Mouse (Mus musculus) macrophage (primary cell): ENCODE measurements around the gene Gli3. TPM values are rescaled to one million over a fixed set of nuclear protein-coding genes. Genes with fewer than 3 reads are reported as not detected.

ENCODE experiments used
- H3K27ac ChIP-seq: fragments of 350-480 bp; formaldehyde crosslinking; 2 replicates; pipeline ENCODE4 v1.9.0; 2021
- H3K36me3 ChIP-seq: fragments of 350-480 bp; formaldehyde crosslinking; 2 replicates; pipeline ENCODE4 v1.9.0; 2021; ENCODE audit errors: inconsistent target
- H3K4me3 ChIP-seq: fragments of 350-480 bp; formaldehyde crosslinking; 2 replicates; pipeline ENCODE4 v1.9.0; 2021; ENCODE audit errors: inconsistent target
- H3K79me2 ChIP-seq: fragments of 350-480 bp; formaldehyde crosslinking; 2 replicates; pipeline ENCODE4 v1.9.0; 2021; ENCODE audit errors: inconsistent target
- WGBS: methylation state at CpG from one replicate; pipeline ENCODE4 v1.1.7; 2026; ENCODE audit warnings: inconsistent platforms; ENCODE audit not compliant: missing documents; 5-methylcytosine and 5-hydroxymethylcytosine counted together
- polyA plus RNA-seq: library from polyadenylated mRNA; stranded (reverse); fragments of 250-400 nt; gene quantifications from 3 replicates; pipeline ENCODE4 v1.2.4, GENCODE M21; 2018; ENCODE audit warnings: inconsistent platforms

Gene Gli3
- polyA plus RNA-seq, 1 experiment from 2014 or later, result not detected

GRCm38 (mm10) chr13:15724723-15725122 lies 261.7 kb downstream of the Gli3 start:
- no peak overlapping the region for H3K27ac ChIP-seq
- no peaks in the 10 kb centered on the region for H3K79me2 ChIP-seq
- H3K4me3 ChIP-seq, result no peak overlapping the region
- WGBS, result 93% methylated on average over 10 of the region's 10 CpGs
- H3K36me3 ChIP-seq, result no peaks in the 10 kb centered on the region

DNA sequence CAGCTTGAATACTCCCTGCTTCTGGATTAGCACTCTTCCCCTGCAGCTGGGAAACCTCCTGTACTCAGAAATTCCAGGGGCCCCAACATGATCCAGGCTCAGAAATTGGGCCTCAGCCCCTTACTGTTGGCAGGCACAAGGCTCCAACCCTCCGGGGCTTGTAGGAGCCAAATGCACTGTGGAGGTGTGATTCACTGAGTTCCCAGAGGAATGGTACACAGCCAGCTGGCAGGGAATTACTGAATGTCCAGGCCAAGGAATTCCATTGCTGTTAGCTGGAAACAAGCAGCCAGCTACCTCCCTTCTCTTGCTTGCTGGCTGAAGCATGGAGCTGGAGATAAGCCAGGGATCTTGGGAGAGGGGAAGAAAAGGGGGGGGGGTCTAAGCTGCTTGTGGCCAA lies 278.7 kb downstream of the Gli3 start:
- no peak overlapping the region for H3K4me3 ChIP-seq
- 82% methylated on average over 1 of the region's 1 CpGs for WGBS
- no peak overlapping the region for H3K27ac ChIP-seq
- H3K36me3 ChIP-seq, result no peaks in the 10 kb centered on the region
- H3K79me2 ChIP-seq, result no peaks in the 10 kb centered on the region

DNA sequence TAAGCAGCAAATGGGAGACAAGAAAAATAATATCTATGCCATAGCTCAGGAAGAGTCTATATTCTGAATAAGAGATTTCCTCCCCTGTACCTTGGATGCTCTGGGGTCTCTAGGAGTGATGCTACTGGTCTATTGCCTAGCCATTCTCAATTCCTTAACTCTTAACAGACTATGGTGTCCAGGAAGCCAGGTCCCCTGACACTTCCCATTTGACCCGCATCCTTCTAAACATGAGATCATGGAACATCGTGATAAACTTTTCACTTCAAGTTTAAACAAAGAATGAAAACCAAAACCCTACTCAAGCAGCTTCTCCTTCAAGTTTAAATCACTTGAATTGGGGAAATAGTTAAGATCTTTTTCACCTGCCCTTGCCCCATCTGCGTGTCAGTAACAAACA lies 279.3 kb downstream of the Gli3 start:
- H3K79me2 ChIP-seq, result no peaks in the 10 kb centered on the region
- H3K36me3 ChIP-seq, result no peaks in the 10 kb centered on the region
- H3K4me3 ChIP-seq, result no peak overlapping the region
- H3K27ac ChIP-seq, result no peak overlapping the region
- WGBS, result 94% methylated on average over 3 of the region's 3 CpGs

DNA sequence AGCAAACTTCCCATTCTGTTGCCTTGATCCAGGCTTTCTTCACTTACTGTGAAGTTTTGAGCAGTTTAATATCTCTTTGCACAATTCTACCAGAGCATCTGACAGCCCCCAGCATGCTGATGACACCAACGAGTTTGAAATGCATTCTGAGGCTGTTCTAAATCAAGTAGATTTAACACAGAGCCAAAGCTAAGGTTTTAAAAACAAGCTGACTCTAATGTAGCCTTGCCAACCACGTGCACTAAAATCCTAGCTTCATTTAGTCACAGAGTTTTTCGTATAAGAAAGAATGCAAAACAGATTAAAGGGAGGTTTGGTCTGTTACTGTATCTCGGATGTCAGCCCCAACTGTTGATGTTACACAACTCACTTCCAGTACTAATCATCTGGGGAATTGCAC lies 279.7 kb downstream of the Gli3 start:
- WGBS, result 75% methylated on average over 4 of the region's 4 CpGs
- no peak overlapping the region for H3K27ac ChIP-seq

GRCm38 (mm10) chr13:15758835-15759632 lies 296.0 kb downstream of the Gli3 start:
- WGBS, result 8% methylated on average over 38 of the region's 38 CpGs
- Histone ChIP-seq H3K36me3 (no peaks in the 10 kb centered on the region), H3K27ac (no peak overlapping the region), H3K4me3 (no peak overlapping the region), H3K79me2 (no peaks in the 10 kb centered on the region)

More for the DNA sequence above, 279.7 kb downstream of the Gli3 start:
- Histone ChIP-seq H3K79me2 (no peaks in the 10 kb centered on the region), H3K4me3 (no peak overlapping the region), H3K36me3 (no peaks in the 10 kb centered on the region)

DNA sequence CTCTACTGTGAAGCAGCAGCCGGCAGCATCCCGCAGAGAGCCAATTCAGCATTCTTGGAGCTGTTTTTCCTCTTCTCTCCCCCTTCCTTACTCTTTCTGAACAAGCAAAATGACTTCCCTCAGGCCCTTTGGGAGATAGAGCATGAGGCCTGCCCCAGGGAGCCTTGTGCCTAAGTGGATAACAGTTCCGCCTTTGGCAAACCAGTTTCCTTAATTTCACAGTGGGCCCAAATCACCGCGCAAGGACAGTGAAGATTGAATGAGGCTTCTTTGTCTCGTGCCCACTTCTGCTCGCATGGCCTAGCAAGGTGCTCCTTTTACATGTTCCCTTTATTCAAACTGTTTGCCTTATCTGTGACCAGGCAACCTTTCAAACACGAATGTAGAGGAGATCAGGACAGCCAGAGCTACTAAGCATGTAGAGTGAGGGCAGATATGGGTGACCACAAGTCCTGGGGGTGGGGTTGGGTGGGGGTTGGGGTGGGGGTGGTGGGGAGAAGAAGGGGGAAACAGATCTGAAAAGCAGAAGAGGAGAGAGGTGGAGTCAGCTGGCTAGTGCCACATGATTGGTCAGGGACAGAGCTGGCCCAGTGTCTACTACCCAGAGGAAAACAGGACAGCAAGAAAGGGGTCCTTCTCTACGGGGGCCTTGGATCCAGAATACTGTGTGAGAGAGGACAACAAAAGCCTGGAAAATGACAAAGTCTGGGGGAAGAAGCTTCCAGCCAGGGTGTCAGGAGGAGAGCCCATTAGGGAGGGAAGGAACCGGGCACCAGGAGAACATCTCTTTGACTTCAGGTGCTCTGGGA lies 296.8 kb downstream of the Gli3 start:
- WGBS, result 24% methylated on average over 10 of the region's 10 CpGs
- Histone ChIP-seq H3K27ac (no peak overlapping the region), H3K36me3 (no peaks in the 10 kb centered on the region), H3K4me3 (no peak overlapping the region), H3K79me2 (no peaks in the 10 kb centered on the region)

DNA sequence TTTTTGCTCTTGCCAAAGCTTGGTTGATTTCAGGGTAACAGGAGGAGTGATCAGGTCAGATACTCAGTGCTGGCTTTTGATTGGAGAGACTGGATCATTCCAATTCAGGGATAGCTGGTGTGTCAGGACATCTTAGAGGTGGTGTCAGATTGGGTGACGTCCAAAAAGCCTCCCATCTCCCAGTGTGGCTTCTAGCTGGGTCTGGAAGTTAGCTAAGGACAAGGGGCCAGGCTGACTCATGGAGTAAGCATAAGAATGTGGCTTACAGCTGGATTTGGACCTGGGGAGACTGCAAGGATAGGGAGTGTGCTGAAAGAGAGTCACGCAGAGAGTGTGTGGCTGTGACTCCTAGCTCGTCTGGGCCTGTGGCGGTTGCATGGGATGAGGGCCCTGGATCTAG lies 299.3 kb downstream of the Gli3 start:
- H3K36me3 ChIP-seq, result no peaks in the 10 kb centered on the region
- H3K4me3 ChIP-seq, result no peak overlapping the region
- no peaks in the 10 kb centered on the region for H3K79me2 ChIP-seq
- no peak overlapping the region for H3K27ac ChIP-seq
- WGBS, result 93% methylated on average over 4 of the region's 4 CpGs

- Histone ChIP-seq H3K4me3 (no peak overlapping the region), H3K36me3 (no peaks in the 10 kb centered on the region), H3K79me2 (no peaks in the 10 kb centered on the region), H3K27ac (no peak overlapping the region)
- WGBS, result 44% methylated on average over 6 of the region's 6 CpGs
Observed at GRCm38 (mm10) chr13:15762901-15763417, 299.9 kb downstream of the Gli3 start.

DNA sequence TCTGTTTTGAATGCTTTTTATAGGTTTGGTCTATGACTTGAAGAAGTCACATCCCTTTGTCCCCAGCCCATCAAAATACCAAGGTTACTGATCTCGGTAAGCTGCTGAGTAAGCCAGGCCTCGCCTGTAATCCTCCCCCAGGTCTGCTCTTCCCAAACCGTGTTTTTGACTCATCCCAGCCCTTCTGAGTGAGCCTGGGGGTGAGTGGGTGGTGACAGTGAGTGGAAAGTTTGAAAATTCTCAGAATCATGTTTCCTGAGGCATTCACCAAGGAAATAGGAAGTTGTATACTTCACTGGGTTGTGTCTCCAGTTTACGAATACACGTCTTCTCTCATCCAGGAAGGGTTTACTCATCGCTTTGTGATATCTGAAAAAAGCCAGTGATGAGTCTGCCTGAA lies 314.6 kb downstream of the Gli3 start:
- WGBS, result 89% methylated on average over 6 of the region's 6 CpGs
- Histone ChIP-seq H3K27ac (no peak overlapping the region), H3K4me3 (no peak overlapping the region), H3K79me2 (no peaks in the 10 kb centered on the region), H3K36me3 (no peaks in the 10 kb centered on the region)
